In genomic region chr11:99610089-99610488, GRCm38 (mm10) we compare ENCODE assay signal across 11 mouse cellular contexts. TPM values are rescaled to one million over a fixed set of nuclear protein-coding genes. Genes with fewer than 3 reads are reported as not detected.
"Had no signal": no experiment of that assay in that cellular context is flagged by ENCODE, and none has a peak within 500 bp of the region (broad histone marks: within the 10 kb centered on the region; RNA-seq: fewer than 3 reads in every experiment).

TSS of gene Gm11937 (minus strand) at chr11:99610189.

RNA-seq across cellular contexts. Expression of gene Gm11937, which starts in this region (rescaled TPM):
- total RNA-seq: left cerebral cortex, postnatal 10 days; left cerebral cortex, postnatal 14 days; left cerebral cortex, postnatal 25 days; left cerebral cortex, postnatal 36 days; left cerebral cortex, postnatal 4 days; liver, adult 2 months; megakaryocyte progenitor cell, adult 5-6 weeks; megakaryocyte, adult 5-6 weeks; megakaryocyte-erythroid progenitor cell, adult 5-6 weeks; midbrain, postnatal 0 days; monocyte, adult 5-6 weeks had no signal
